ENCODE assay signal across 8 mouse cellular contexts in genomic region chr7:132806926-132807857, GRCm38 (mm10). TPM values are rescaled to one million over a fixed set of nuclear protein-coding genes. Genes with fewer than 3 reads are reported as not detected.
DNase-seq lines count a peak whose midpoint lies in the region; ATAC-seq and TF ChIP-seq lines count a peak whose summit lies in the region.

No protein-coding gene starts in this region.

- no peak overlapping the region for H3K4me2 ChIP-seq in embryonic facial prominence, embryonic 11.5 days (ENCODE audit: low read depth, low read length)
- H3K4me2 ChIP-seq in hindbrain, embryonic 14.5 days (replicated peaks): no peak overlapping the region
- peak overlapping the region; percentile 23; the same call in 1 of the 2 replicates for H3K4me2 ChIP-seq in limb, embryonic 13.5 days (replicated peaks)
- H3K4me2 ChIP-seq in midbrain, postnatal 0 days (ENCODE audit: low read depth, low read length, poor library complexity, severe bottlenecking): no peak overlapping the region

- H3K27me3 ChIP-seq in embryonic facial prominence, embryonic 11.5 days (ENCODE audit: control insufficient read depth, insufficient read depth, low read length): no peaks in the 10 kb centered on the region
- no peaks in the 10 kb centered on the region for H3K27me3 ChIP-seq in hindbrain, embryonic 14.5 days (ENCODE audit: control insufficient read depth, insufficient read depth, low read length)
- H3K27me3 ChIP-seq in limb, embryonic 13.5 days: no peaks in the 10 kb centered on the region
- H3K27me3 ChIP-seq in midbrain, postnatal 0 days (ENCODE audit: insufficient read depth, low read length): no peaks in the 10 kb centered on the region

- H3K4me1 ChIP-seq in embryonic facial prominence, embryonic 11.5 days (ENCODE audit: control insufficient read depth, insufficient read depth, low read length): peaks cover 26% of the 10 kb centered on the region
- peaks cover 62% of the 10 kb centered on the region for H3K4me1 ChIP-seq in hindbrain, embryonic 14.5 days (replicated peaks; ENCODE audit: control insufficient read depth, insufficient read depth, low read length)
- peaks cover 91% of the 10 kb centered on the region for H3K4me1 ChIP-seq in limb, embryonic 13.5 days
- peaks cover 13% of the 10 kb centered on the region for H3K4me1 ChIP-seq in midbrain, postnatal 0 days (ENCODE audit: insufficient read depth, low read length)

- DNase-seq in right cerebral cortex, postnatal 25 days: peak; percentile 62
- no peak for DNase-seq in right cerebral cortex, postnatal 14 days
- no peak for DNase-seq in embryonic facial prominence, embryonic 11.5 days (ENCODE audit: low spot score)
- no peak for DNase-seq in hindbrain, embryonic 14.5 days (ENCODE audit: low spot score)
- no peak for DNase-seq in midbrain, postnatal 0 days (ENCODE audit: low spot score)
- DNase-seq in spleen, postnatal 4 days (ENCODE audit: low spot score in 2 of 2): no peak

- no peak for ATAC-seq in embryonic facial prominence, embryonic 11.5 days (replicated peaks; ENCODE audit: insufficient number of reproducible peaks, low FRiP score, low TSS enrichment, low read depth)
- no peak for ATAC-seq in hindbrain, embryonic 14.5 days (ENCODE audit: low FRiP score)
- ATAC-seq in limb, embryonic 13.5 days (ENCODE audit: low FRiP score, low read depth): no peak
- no peak for ATAC-seq in midbrain, postnatal 0 days (ENCODE audit: low FRiP score)
- ATAC-seq in megakaryocyte-erythroid progenitor cell, adult 5-6 weeks (replicated peaks; ENCODE audit: low FRiP score, low TSS enrichment, poor library complexity, severe bottlenecking): no peak

- H3K27ac ChIP-seq in embryonic facial prominence, embryonic 11.5 days (replicated peaks; ENCODE audit: low read depth, low read length): peak overlapping the region; percentile 81
- peak overlapping the region; percentile 63 for H3K27ac ChIP-seq in hindbrain, embryonic 14.5 days
- H3K27ac ChIP-seq in limb, embryonic 13.5 days: peak overlapping the region; percentile 70
- H3K27ac ChIP-seq in midbrain, postnatal 0 days (ENCODE audit: low read depth, low read length): peak overlapping the region; percentile 47; the same call in 1 of the 2 replicates

- no peaks in the 10 kb centered on the region for H3K36me3 ChIP-seq in embryonic facial prominence, embryonic 11.5 days (replicated peaks; ENCODE audit: control insufficient read depth, insufficient read depth, low read depth, low read length)
- no peaks in the 10 kb centered on the region for H3K36me3 ChIP-seq in hindbrain, embryonic 14.5 days (replicated peaks; ENCODE audit: control insufficient read depth, insufficient read depth)
- H3K36me3 ChIP-seq in limb, embryonic 13.5 days: peaks cover 15% of the 10 kb centered on the region
- peaks cover 4% of the 10 kb centered on the region; the same call in 1 of the 2 replicates for H3K36me3 ChIP-seq in midbrain, postnatal 0 days (ENCODE audit: insufficient read depth, low read length)

- no peak for TF ChIP-seq CTCF in midbrain, postnatal 0 days (IDR thresholded peaks at IDR 0.05)

- 57% methylated on average over 13 of the region's 13 CpGs for WGBS in embryonic facial prominence, embryonic 11.5 days
- 62% methylated on average over 13 of the region's 13 CpGs for whole genome bisulfite sequencing in hindbrain, embryonic 14.5 days
- 71% methylated on average over 13 of the region's 13 CpGs for WGBS in limb, embryonic 13.5 days
- WGBS in midbrain, postnatal 0 days: 62% methylated on average over 13 of the region's 13 CpGs

- peak overlapping the region; percentile 5; the same call in 1 of the 2 replicates for H3K9ac ChIP-seq in embryonic facial prominence, embryonic 11.5 days (replicated peaks; ENCODE audit: low read length)
- peak overlapping the region; percentile 16; the same call in 1 of the 2 replicates for H3K9ac ChIP-seq in hindbrain, embryonic 14.5 days
- peak overlapping the region; percentile 15; the same call in 1 of the 2 replicates for H3K9ac ChIP-seq in limb, embryonic 13.5 days
- no peak overlapping the region for H3K9ac ChIP-seq in midbrain, postnatal 0 days (replicated peaks; ENCODE audit: low read length, poor library complexity, severe bottlenecking)

- no peak overlapping the region for H3K4me3 ChIP-seq in embryonic facial prominence, embryonic 11.5 days (ENCODE audit: low read depth, low read length)
- H3K4me3 ChIP-seq in hindbrain, embryonic 14.5 days (replicated peaks; ENCODE audit: low read length): no peak overlapping the region
- H3K4me3 ChIP-seq in limb, embryonic 13.5 days: no peak overlapping the region
- no peak overlapping the region for H3K4me3 ChIP-seq in midbrain, postnatal 0 days (ENCODE audit: low read depth, low read length)

- no peaks in the 10 kb centered on the region for H3K9me3 ChIP-seq in embryonic facial prominence, embryonic 11.5 days (replicated peaks; ENCODE audit: control insufficient read depth, low read length)
- H3K9me3 ChIP-seq in hindbrain, embryonic 14.5 days (ENCODE audit: control insufficient read depth, low read length): no peaks in the 10 kb centered on the region
- H3K9me3 ChIP-seq in limb, embryonic 13.5 days: no peaks in the 10 kb centered on the region
- no peaks in the 10 kb centered on the region for H3K9me3 ChIP-seq in midbrain, postnatal 0 days (ENCODE audit: low read length)

RNA-seq across cellular contexts. Expression of gene Fam53b, which starts 6.5 kb away (rescaled TPM):
- polyA plus RNA-seq in embryonic facial prominence, embryonic 11.5 days (2014; fragmentation: Nextera tagmentation; extraction: Ambion mirVana): 11.8 and 16.0 TPM in 2 replicates
- polyA plus RNA-seq in hindbrain, embryonic 14.5 days (2014; fragmentation: Nextera tagmentation; extraction: Ambion mirVana): 13.3 and 16.6 TPM in 2 replicates
- 25.4 and 26.4 TPM in 2 replicates for polyA plus RNA-seq in limb, embryonic 13.5 days (2015; fragmentation: Nextera tagmentation; extraction: Ambion mirVana)
- total RNA-seq in midbrain, postnatal 0 days (2014; rRNA removed): 8.0 and 17.3 TPM in 2 replicates
- polyA plus RNA-seq in midbrain, postnatal 0 days (2015; fragmentation: Nextera tagmentation; extraction: Ambion mirVana): 7.3 and 9.4 TPM in 2 replicates
- total RNA-seq in megakaryocyte-erythroid progenitor cell, adult 5-6 weeks (2014; fragmentation: Nextera tagmentation): 47.0 and 61.6 TPM in 2 replicates
- 11.5 and 21.2 TPM in 2 replicates for total RNA-seq in megakaryocyte-erythroid progenitor cell, adult 5-6 weeks (2017)

RNA-seq across cellular contexts. Expression of gene Eef1akmt2, which starts 45.3 kb away (rescaled TPM):
- 84.1 and 90.8 TPM in 2 replicates for polyA plus RNA-seq in embryonic facial prominence, embryonic 11.5 days (2014; fragmentation: Nextera tagmentation; extraction: Ambion mirVana)
- 85.1 and 86.7 TPM in 2 replicates for polyA plus RNA-seq in hindbrain, embryonic 14.5 days (2014; fragmentation: Nextera tagmentation; extraction: Ambion mirVana)
- polyA plus RNA-seq in limb, embryonic 13.5 days (2015; fragmentation: Nextera tagmentation; extraction: Ambion mirVana): 76.0 and 78.3 TPM in 2 replicates
- 52.1 and 62.1 TPM in 2 replicates for total RNA-seq in midbrain, postnatal 0 days (2014; rRNA removed)
- 80.1 and 84.2 TPM in 2 replicates for polyA plus RNA-seq in midbrain, postnatal 0 days (2015; fragmentation: Nextera tagmentation; extraction: Ambion mirVana)
- 23.3 and 40.6 TPM in 2 replicates for total RNA-seq in megakaryocyte-erythroid progenitor cell, adult 5-6 weeks (2014; fragmentation: Nextera tagmentation)
- 31.8 and 80.4 TPM in 2 replicates for total RNA-seq in megakaryocyte-erythroid progenitor cell, adult 5-6 weeks (2017)

RNA-seq across cellular contexts. Expression of gene Abraxas2, which starts 51.8 kb away (rescaled TPM):
- 39.3 and 41.3 TPM in 2 replicates for polyA plus RNA-seq in embryonic facial prominence, embryonic 11.5 days (2014; fragmentation: Nextera tagmentation; extraction: Ambion mirVana)
- polyA plus RNA-seq in hindbrain, embryonic 14.5 days (2014; fragmentation: Nextera tagmentation; extraction: Ambion mirVana): 36.4 and 44.9 TPM in 2 replicates
- polyA plus RNA-seq in limb, embryonic 13.5 days (2015; fragmentation: Nextera tagmentation; extraction: Ambion mirVana): 47.3 and 50.4 TPM in 2 replicates
- total RNA-seq in midbrain, postnatal 0 days (2014; rRNA removed): 26.7 and 28.8 TPM in 2 replicates
- polyA plus RNA-seq in midbrain, postnatal 0 days (2015; fragmentation: Nextera tagmentation; extraction: Ambion mirVana): 31.1 and 32.3 TPM in 2 replicates
- total RNA-seq in megakaryocyte-erythroid progenitor cell, adult 5-6 weeks (2014; fragmentation: Nextera tagmentation): 26.6 and 38.7 TPM in 2 replicates
- 24.3 and 35.7 TPM in 2 replicates for total RNA-seq in megakaryocyte-erythroid progenitor cell, adult 5-6 weeks (2017)
